Mouse (Mus musculus) liver, embryonic 14.5 days (tissue): Measurements from ENCODE around the gene Plekha7.

Experiments
- CTCF ChIP-seq: IDR thresholded peaks from 2 replicates; pipeline ENCODE4 v1.5.1; 2016; ENCODE audit warnings: antibody characterized with exemption, low read depth, control low read depth
- EP300 ChIP-seq: IDR thresholded peaks from 2 replicates; pipeline ENCODE4 v1.6.1; 2016; ENCODE audit warnings: antibody characterized with exemption, low read depth

DNA sequence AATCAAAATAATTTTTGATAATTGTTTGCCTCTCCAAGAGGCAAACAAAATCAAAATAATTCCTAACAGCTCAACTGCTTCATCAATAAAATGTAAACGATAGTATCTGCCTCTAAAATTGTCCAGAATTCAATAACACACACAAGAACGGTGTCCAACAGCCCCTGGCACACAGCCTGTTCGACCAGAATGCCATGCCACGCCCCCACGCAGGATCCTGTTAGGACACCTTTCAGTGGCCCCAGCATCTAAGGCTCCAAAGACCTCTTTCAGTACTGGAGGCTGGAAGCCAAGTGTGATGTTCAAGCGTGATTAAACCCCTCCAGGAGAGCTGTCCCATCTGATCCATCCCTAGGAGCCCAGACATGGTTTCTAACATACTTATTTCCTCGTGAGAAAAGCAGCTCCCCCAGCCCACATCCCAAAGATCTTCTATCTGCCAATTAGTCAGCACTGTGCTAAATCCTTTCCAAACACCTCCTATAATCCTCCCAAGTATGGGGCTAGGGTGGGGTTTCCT is 73.8 kb downstream of the Plekha7 start:
- TF ChIP-seq EP300 (no peak), CTCF (no peak)
